Mouse (Mus musculus): Measurements from ENCODE around the gene Tmem117. TPM values are rescaled to one million over a fixed set of nuclear protein-coding genes. Genes with fewer than 3 reads are reported as not detected.

The Tmem117 gene
- polyA plus RNA-seq, 1 experiment: 0.42 TPM

- TF ChIP-seq CTCF (IDR thresholded peaks at IDR 0.05; ENCODE audit: borderline replicate concordance, control insufficient read depth, extremely low read depth, insufficient read depth, low read length, poor library complexity): 0 out of 2 replicates have a peak, but pooled peaks have one; percentile 41
- peak; percentile 80 for TF ChIP-seq POLR2A (IDR thresholded peaks at IDR 0.05; ENCODE audit: control insufficient read depth, extremely low read depth, insufficient read depth, low read length, poor library complexity)
- WGBS: under 1% methylated on average over 70 of the region's 70 CpGs
- Histone ChIP-seq H3K36me3 (ENCODE audit: control insufficient read depth, insufficient read depth, low read length) (peaks cover 18% of the 10 kb centered on the region), H3K27ac (ENCODE audit: control insufficient read depth, insufficient read depth, low read length) (no peak within 1 kb of the TSS), H3K4me1 (replicated peaks; ENCODE audit: control insufficient read depth, insufficient read depth, low read length) (no peaks in the 10 kb centered on the region), H3K4me3 (ENCODE audit: control insufficient read depth, insufficient read depth, low read length) (peak within 1 kb of the TSS; percentile 84), H3K27me3 (ENCODE audit: control insufficient read depth, insufficient read depth, low read length) (no peaks in the 10 kb centered on the region)
- DNase-seq: peak; percentile 99
Measured at GRCm38 (mm10) chr15:94589219-94590075, 39.6 kb upstream of the Tmem117 start, which contains the start of gene Twf1. Gene Twf1, minus strand, starts transcription at chr15:94589889.

GRCm38 (mm10) chr15:94590083-94590482, 38.9 kb upstream of the Tmem117 start:
- no peaks in the 10 kb centered on the region for H3K4me1 ChIP-seq (replicated peaks; ENCODE audit: control insufficient read depth, insufficient read depth, low read length)
- 14% methylated on average over 8 of the region's 8 CpGs for WGBS
- H3K4me3 ChIP-seq (ENCODE audit: control insufficient read depth, insufficient read depth, low read length): no peak overlapping the region
- TF ChIP-seq CTCF (IDR thresholded peaks at IDR 0.05; ENCODE audit: borderline replicate concordance, control insufficient read depth, extremely low read depth, insufficient read depth, low read length, poor library complexity) (no peak), POLR2A (IDR thresholded peaks at IDR 0.05; ENCODE audit: control insufficient read depth, extremely low read depth, insufficient read depth, low read length, poor library complexity) (no peak)
- no peak for DNase-seq
- H3K27ac ChIP-seq (ENCODE audit: control insufficient read depth, insufficient read depth, low read length): no peak overlapping the region
- no peaks in the 10 kb centered on the region for H3K27me3 ChIP-seq (ENCODE audit: control insufficient read depth, insufficient read depth, low read length)
- H3K36me3 ChIP-seq (ENCODE audit: control insufficient read depth, insufficient read depth, low read length): peaks cover 11% of the 10 kb centered on the region

GRCm38 (mm10) chr15:94591356-94591755, 37.7 kb upstream of the Tmem117 start:
- Histone ChIP-seq H3K27me3 (ENCODE audit: control insufficient read depth, insufficient read depth, low read length) (no peaks in the 10 kb centered on the region), H3K4me3 (ENCODE audit: control insufficient read depth, insufficient read depth, low read length) (no peak overlapping the region), H3K36me3 (ENCODE audit: control insufficient read depth, insufficient read depth, low read length) (peaks cover under 1% of the 10 kb centered on the region; the same call in 1 of the 2 replicates), H3K4me1 (replicated peaks; ENCODE audit: control insufficient read depth, insufficient read depth, low read length) (no peaks in the 10 kb centered on the region), H3K27ac (ENCODE audit: control insufficient read depth, insufficient read depth, low read length) (no peak overlapping the region)
- 91% methylated on average over 4 of the region's 4 CpGs for WGBS
- DNase-seq: no peak
- TF ChIP-seq POLR2A (IDR thresholded peaks at IDR 0.05; ENCODE audit: control insufficient read depth, extremely low read depth, insufficient read depth, low read length, poor library complexity) (no peak), CTCF (IDR thresholded peaks at IDR 0.05; ENCODE audit: borderline replicate concordance, control insufficient read depth, extremely low read depth, insufficient read depth, low read length, poor library complexity) (no peak)

- DNase-seq: no peak
- no peaks in the 10 kb centered on the region for H3K27me3 ChIP-seq (ENCODE audit: control insufficient read depth, insufficient read depth, low read length)
- no peak overlapping the region for H3K27ac ChIP-seq (ENCODE audit: control insufficient read depth, insufficient read depth, low read length)
- WGBS: 93% methylated on average over 1 of the region's 1 CpGs
- H3K4me1 ChIP-seq (replicated peaks; ENCODE audit: control insufficient read depth, insufficient read depth, low read length): no peaks in the 10 kb centered on the region
- no peak overlapping the region for H3K4me3 ChIP-seq (ENCODE audit: control insufficient read depth, insufficient read depth, low read length)
- TF ChIP-seq CTCF (IDR thresholded peaks at IDR 0.05; ENCODE audit: borderline replicate concordance, control insufficient read depth, extremely low read depth, insufficient read depth, low read length, poor library complexity) (no peak), POLR2A (IDR thresholded peaks at IDR 0.05; ENCODE audit: control insufficient read depth, extremely low read depth, insufficient read depth, low read length, poor library complexity) (no peak)
- no peaks in the 10 kb centered on the region for H3K36me3 ChIP-seq (ENCODE audit: control insufficient read depth, insufficient read depth, low read length)
Measured at GRCm38 (mm10) chr15:94593586-94593985, 35.4 kb upstream of the Tmem117 start.

GRCm38 (mm10) chr15:94600145-94600707, 28.8 kb upstream of the Tmem117 start:
- H3K36me3 ChIP-seq (ENCODE audit: control insufficient read depth, insufficient read depth, low read length): no peaks in the 10 kb centered on the region
- H3K27ac ChIP-seq (ENCODE audit: control insufficient read depth, insufficient read depth, low read length): no peak overlapping the region
- no peaks in the 10 kb centered on the region for H3K27me3 ChIP-seq (ENCODE audit: control insufficient read depth, insufficient read depth, low read length)
- H3K4me3 ChIP-seq (ENCODE audit: control insufficient read depth, insufficient read depth, low read length): no peak overlapping the region
- 91% methylated on average over 11 of the region's 11 CpGs for WGBS
- no peaks in the 10 kb centered on the region for H3K4me1 ChIP-seq (replicated peaks; ENCODE audit: control insufficient read depth, insufficient read depth, low read length)
- TF ChIP-seq POLR2A (IDR thresholded peaks at IDR 0.05; ENCODE audit: control insufficient read depth, extremely low read depth, insufficient read depth, low read length, poor library complexity) (no peak), CTCF (IDR thresholded peaks at IDR 0.05; ENCODE audit: borderline replicate concordance, control insufficient read depth, extremely low read depth, insufficient read depth, low read length, poor library complexity) (no peak)
- DNase-seq: no peak

- H3K4me1 ChIP-seq (replicated peaks; ENCODE audit: control insufficient read depth, insufficient read depth, low read length): no peaks in the 10 kb centered on the region
- WGBS: 19% methylated on average over 3 of the region's 3 CpGs
- DNase-seq: peak; percentile 51
- H3K27ac ChIP-seq (ENCODE audit: control insufficient read depth, insufficient read depth, low read length): no peak overlapping the region
- no peak for TF ChIP-seq CTCF (IDR thresholded peaks at IDR 0.05; ENCODE audit: borderline replicate concordance, control insufficient read depth, extremely low read depth, insufficient read depth, low read length, poor library complexity)
- no peak for TF ChIP-seq POLR2A (IDR thresholded peaks at IDR 0.05; ENCODE audit: control insufficient read depth, extremely low read depth, insufficient read depth, low read length, poor library complexity)
- no peak overlapping the region for H3K4me3 ChIP-seq (ENCODE audit: control insufficient read depth, insufficient read depth, low read length)
- no peaks in the 10 kb centered on the region for H3K36me3 ChIP-seq (ENCODE audit: control insufficient read depth, insufficient read depth, low read length)
- no peaks in the 10 kb centered on the region for H3K27me3 ChIP-seq (ENCODE audit: control insufficient read depth, insufficient read depth, low read length)
Measured at GRCm38 (mm10) chr15:94601339-94601738, 27.7 kb upstream of the Tmem117 start.
